Mouse (Mus musculus): Measurements from ENCODE around the gene Unc13b.
A peak's percentile ranks its signal among the peaks of the same experiment; 100 is the strongest.

Unc13b gene

GRCm38 (mm10) chr4:43217997-43218396, 159.2 kb downstream of the Unc13b start:
- DNase-seq (ENCODE audit: low read depth, low spot score): no peak

- no peak for DNase-seq (ENCODE audit: low read depth, low spot score)
Observed at GRCm38 (mm10) chr4:43231821-43232220, 173.1 kb downstream of the Unc13b start.

- peak; percentile 39 for DNase-seq (ENCODE audit: low read depth, low spot score)
Observed at GRCm38 (mm10) chr4:43232985-43233384, 174.2 kb downstream of the Unc13b start.

- DNase-seq (ENCODE audit: low read depth, low spot score): no peak
Observed at GRCm38 (mm10) chr4:43233489-43233888, 174.7 kb downstream of the Unc13b start.

- DNase-seq (ENCODE audit: low read depth, low spot score): no peak
Observed at GRCm38 (mm10) chr4:43236898-43237297, 178.1 kb downstream of the Unc13b start.

GRCm38 (mm10) chr4:43240716-43241115, 182.0 kb downstream of the Unc13b start:
- no peak for DNase-seq (ENCODE audit: low read depth, low spot score)

- peak; percentile 77 for DNase-seq (ENCODE audit: low read depth, low spot score)
Observed at GRCm38 (mm10) chr4:43244022-43244421, 185.3 kb downstream of the Unc13b start.

GRCm38 (mm10) chr4:43245776-43246175, 187.0 kb downstream of the Unc13b start:
- no peak for DNase-seq (ENCODE audit: low read depth, low spot score)

GRCm38 (mm10) chr4:43248026-43248425, 189.3 kb downstream of the Unc13b start:
- no peak for DNase-seq (ENCODE audit: low read depth, low spot score)

GRCm38 (mm10) chr4:43248909-43249308, 190.2 kb downstream of the Unc13b start:
- peak; percentile 79 for DNase-seq (ENCODE audit: low read depth, low spot score)

- no peak for DNase-seq (ENCODE audit: low read depth, low spot score)
Observed at GRCm38 (mm10) chr4:43251269-43251668, 192.5 kb downstream of the Unc13b start.

GRCm38 (mm10) chr4:43257040-43257439, 198.3 kb downstream of the Unc13b start:
- DNase-seq (ENCODE audit: low read depth, low spot score): no peak

GRCm38 (mm10) chr4:43258556-43258955, 199.8 kb downstream of the Unc13b start:
- DNase-seq (ENCODE audit: low read depth, low spot score): no peak

- no peak for DNase-seq (ENCODE audit: low read depth, low spot score)
Observed at GRCm38 (mm10) chr4:43259435-43259834, 200.7 kb downstream of the Unc13b start.

- no peak for DNase-seq (ENCODE audit: low read depth, low spot score)
Observed at GRCm38 (mm10) chr4:43260096-43260495, 201.3 kb downstream of the Unc13b start.

GRCm38 (mm10) chr4:43262821-43263220, 204.1 kb downstream of the Unc13b start:
- no peak for DNase-seq (ENCODE audit: low read depth, low spot score)

GRCm38 (mm10) chr4:43266146-43266545, 207.4 kb downstream of the Unc13b start:
- DNase-seq (ENCODE audit: low read depth, low spot score): no peak

- peak; percentile 93 for DNase-seq (ENCODE audit: low read depth, low spot score)
Observed at GRCm38 (mm10) chr4:43266623-43267322, 208.0 kb downstream of the Unc13b start, which contains the start of gene Atp8b5. Gene Atp8b5, plus strand, starts transcription at chr4:43267159.

GRCm38 (mm10) chr4:43267323-43267658, 208.5 kb downstream of the Unc13b start:
- DNase-seq (ENCODE audit: low read depth, low spot score): no peak

- no peak for DNase-seq (ENCODE audit: low read depth, low spot score)
Observed at GRCm38 (mm10) chr4:43285476-43285875, 226.7 kb downstream of the Unc13b start.

GRCm38 (mm10) chr4:43287305-43287704, 228.6 kb downstream of the Unc13b start:
- no peak for DNase-seq (ENCODE audit: low read depth, low spot score)

- peak; percentile 81 for DNase-seq (ENCODE audit: low read depth, low spot score)
Observed at GRCm38 (mm10) chr4:43294001-43294400, 235.2 kb downstream of the Unc13b start.

- peak; percentile 14 for DNase-seq (ENCODE audit: low read depth, low spot score)
Observed at GRCm38 (mm10) chr4:43309696-43310338, 251.1 kb downstream of the Unc13b start.

Measured in brain, adult 2 months (tissue).